Mouse (Mus musculus): ENCODE measurements around the gene Plcd4. TPM values are rescaled to one million over a fixed set of nuclear protein-coding genes. Genes with fewer than 3 reads are reported as not detected.
A peak's percentile ranks its signal among the peaks of the same experiment; 100 is the strongest.

Gene Plcd4
- polyA plus RNA-seq, 1 experiment from 2014 or later: 0.48 TPM

DNA sequence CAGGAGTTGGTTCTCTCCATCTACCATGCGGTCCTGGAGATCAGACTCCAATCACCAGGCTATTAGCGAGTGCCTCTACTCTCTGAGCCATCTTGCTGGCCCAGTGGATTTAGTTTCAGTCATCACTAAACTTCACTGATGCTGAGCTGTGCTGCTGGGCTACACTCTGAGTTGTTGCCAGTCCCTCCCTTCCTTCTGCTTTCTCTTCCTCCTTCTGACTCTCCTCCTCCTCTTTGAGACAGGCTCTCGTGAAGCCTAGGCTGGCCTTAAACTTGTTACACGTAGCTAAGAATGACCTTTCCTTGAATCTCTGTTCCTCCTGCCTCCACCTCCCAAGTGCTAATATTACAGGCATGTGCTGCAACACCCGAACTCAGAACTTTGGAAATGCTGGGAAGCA is 16.4 kb downstream of the Plcd4 start:
- DNase-seq (ENCODE audit: low spot score): no peak
- Histone ChIP-seq H3K36me3 (peaks cover 5% of the 10 kb centered on the region), H3K27me3 (ENCODE audit: insufficient read depth, poor library complexity, severe bottlenecking) (no peaks in the 10 kb centered on the region), H3K4me3 (no peak overlapping the region), H3K27ac (no peak overlapping the region), H3K9me3 (no peaks in the 10 kb centered on the region), H3K4me1 (no peaks in the 10 kb centered on the region)
- 74% methylated on average over 5 of the region's 5 CpGs for WGBS

DNA sequence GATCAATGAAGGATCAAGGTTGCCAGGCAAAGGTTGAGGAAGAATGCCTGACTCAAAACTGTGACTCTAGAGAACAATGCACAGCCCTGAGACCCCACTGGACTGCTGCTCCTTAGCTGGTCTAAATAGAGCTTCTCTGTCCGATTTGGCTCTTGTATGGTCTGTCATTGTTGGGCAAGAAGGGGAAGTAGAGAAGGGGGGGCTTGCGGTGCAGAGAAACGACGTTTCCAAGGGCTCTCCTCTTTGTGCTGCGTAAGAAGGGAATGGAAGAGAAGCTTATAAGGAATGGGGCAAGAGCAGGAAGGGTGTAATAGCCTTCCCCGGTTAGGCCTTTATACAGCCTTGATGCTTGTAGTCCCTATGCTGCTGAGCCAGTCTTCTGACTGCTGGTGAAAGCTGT is 23.1 kb downstream of the Plcd4 start:
- peaks cover 73% of the 10 kb centered on the region for H3K36me3 ChIP-seq
- WGBS: 94% methylated on average over 6 of the region's 6 CpGs
- H3K27ac ChIP-seq: no peak overlapping the region
- no peaks in the 10 kb centered on the region for H3K27me3 ChIP-seq (ENCODE audit: insufficient read depth, poor library complexity, severe bottlenecking)
- H3K4me3 ChIP-seq: no peak overlapping the region
- no peaks in the 10 kb centered on the region for H3K9me3 ChIP-seq
- H3K4me1 ChIP-seq: 0 out of 2 replicates have a peak, but pooled peaks cover 5% of the 10 kb centered on the region
- no peak for DNase-seq (ENCODE audit: low spot score)

- H3K9me3 ChIP-seq: no peaks in the 10 kb centered on the region
- H3K27me3 ChIP-seq (ENCODE audit: insufficient read depth, poor library complexity, severe bottlenecking): no peaks in the 10 kb centered on the region
- H3K27ac ChIP-seq: no peak overlapping the region
- 0 out of 2 replicates have a peak, but pooled peaks cover 5% of the 10 kb centered on the region for H3K4me1 ChIP-seq
- WGBS: 88% methylated on average over 29 of the region's 29 CpGs
- peaks cover 99% of the 10 kb centered on the region for H3K36me3 ChIP-seq
- H3K4me3 ChIP-seq: no peak overlapping the region
- DNase-seq (ENCODE audit: low spot score): no peak
Measured at GRCm38 (mm10) chr1:74569739-74570719, 27.3 kb downstream of the Plcd4 start.

- H3K27me3 ChIP-seq (ENCODE audit: insufficient read depth, poor library complexity, severe bottlenecking): no peaks in the 10 kb centered on the region
- no peak overlapping the region for H3K4me3 ChIP-seq
- DNase-seq (ENCODE audit: low spot score): no peak
- peaks cover 55% of the 10 kb centered on the region for H3K36me3 ChIP-seq
- H3K27ac ChIP-seq: no peak overlapping the region
- H3K4me1 ChIP-seq: peaks cover 25% of the 10 kb centered on the region
- WGBS: 83% methylated on average over 3 of the region's 3 CpGs
- no peaks in the 10 kb centered on the region for H3K9me3 ChIP-seq
Measured at GRCm38 (mm10) chr1:74582621-74583020, 39.9 kb downstream of the Plcd4 start.

DNA sequence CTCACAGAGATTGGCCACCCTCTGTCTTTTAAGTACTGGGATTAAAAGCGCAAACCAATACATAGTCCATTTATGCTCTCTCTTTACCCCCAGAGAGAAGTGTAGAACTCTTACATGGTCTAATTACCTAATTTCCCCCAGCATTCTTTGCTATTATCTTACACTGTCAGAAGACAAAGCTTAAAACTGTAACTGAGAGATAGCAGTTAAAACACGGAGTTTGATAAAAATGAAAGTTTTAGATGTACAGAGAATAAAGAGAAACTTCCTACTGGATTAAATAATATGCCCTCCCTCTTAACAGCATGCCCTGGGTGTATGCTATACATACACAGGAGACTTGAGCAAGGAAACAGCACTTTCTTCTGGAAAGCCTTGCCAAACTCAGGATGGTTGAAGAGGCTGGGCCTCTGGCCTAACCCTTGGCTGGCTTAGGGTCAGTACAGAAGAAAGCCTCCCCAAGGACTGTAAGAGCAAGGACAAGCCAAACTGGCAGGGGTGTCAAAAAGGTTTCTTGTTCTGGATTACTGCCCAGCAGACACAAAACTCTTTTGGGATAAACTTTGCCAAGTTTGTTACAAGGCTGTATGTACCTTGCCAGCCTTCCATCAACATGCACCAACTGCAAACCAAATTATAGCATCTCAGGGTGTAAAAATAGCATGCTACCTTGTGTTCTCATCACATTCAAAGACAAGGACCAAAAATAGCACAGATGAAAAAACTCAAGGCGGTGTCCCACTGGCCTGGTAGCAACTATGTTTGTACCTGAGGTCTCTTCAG is 42.1 kb downstream of the Plcd4 start:
- peaks cover 32% of the 10 kb centered on the region for H3K4me1 ChIP-seq
- no peaks in the 10 kb centered on the region for H3K9me3 ChIP-seq
- 80% methylated on average over 3 of the region's 3 CpGs for WGBS
- no peak overlapping the region for H3K27ac ChIP-seq
- no peaks in the 10 kb centered on the region for H3K27me3 ChIP-seq (ENCODE audit: insufficient read depth, poor library complexity, severe bottlenecking)
- peak overlapping the region; percentile 0; the same call in 1 of the 2 replicates for H3K4me3 ChIP-seq
- no peak for DNase-seq (ENCODE audit: low spot score)
- H3K36me3 ChIP-seq: peaks cover 37% of the 10 kb centered on the region

DNA sequence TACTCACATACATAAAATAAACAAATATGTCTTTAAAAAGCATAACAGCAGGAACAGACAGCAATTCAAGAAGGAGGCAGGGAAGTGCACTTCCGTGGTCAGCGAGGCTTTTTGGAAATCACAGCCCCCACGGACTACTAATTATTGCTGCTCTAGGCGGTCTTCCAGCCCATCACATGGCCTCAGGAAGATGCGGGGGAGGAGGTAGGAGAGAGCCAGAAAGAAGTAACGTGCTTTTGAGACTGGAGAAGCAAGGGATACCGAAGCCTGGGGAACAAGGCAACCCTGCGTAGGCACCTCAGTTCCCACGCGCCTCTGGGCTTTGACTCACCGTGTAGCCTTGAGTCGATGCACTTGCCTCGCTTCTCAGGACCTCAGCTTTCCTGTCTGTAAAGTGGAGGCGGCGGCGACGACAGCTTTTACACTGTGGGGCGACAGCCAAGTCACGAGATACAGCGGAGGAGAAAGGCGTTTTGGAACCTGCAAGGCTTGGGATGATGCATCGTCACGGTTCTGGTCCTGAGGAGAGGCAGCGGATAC is 44.6 kb downstream of the Plcd4 start:
- H3K9me3 ChIP-seq: no peaks in the 10 kb centered on the region
- no peaks in the 10 kb centered on the region for H3K27me3 ChIP-seq (ENCODE audit: insufficient read depth, poor library complexity, severe bottlenecking)
- H3K27ac ChIP-seq: peak overlapping the region; percentile 86
- H3K36me3 ChIP-seq: peaks cover 44% of the 10 kb centered on the region
- peaks cover 32% of the 10 kb centered on the region for H3K4me1 ChIP-seq
- WGBS: under 1% methylated on average over 24 of the region's 24 CpGs
- DNase-seq (ENCODE audit: low spot score): no peak
- peak overlapping the region; percentile 95 for H3K4me3 ChIP-seq

DNA sequence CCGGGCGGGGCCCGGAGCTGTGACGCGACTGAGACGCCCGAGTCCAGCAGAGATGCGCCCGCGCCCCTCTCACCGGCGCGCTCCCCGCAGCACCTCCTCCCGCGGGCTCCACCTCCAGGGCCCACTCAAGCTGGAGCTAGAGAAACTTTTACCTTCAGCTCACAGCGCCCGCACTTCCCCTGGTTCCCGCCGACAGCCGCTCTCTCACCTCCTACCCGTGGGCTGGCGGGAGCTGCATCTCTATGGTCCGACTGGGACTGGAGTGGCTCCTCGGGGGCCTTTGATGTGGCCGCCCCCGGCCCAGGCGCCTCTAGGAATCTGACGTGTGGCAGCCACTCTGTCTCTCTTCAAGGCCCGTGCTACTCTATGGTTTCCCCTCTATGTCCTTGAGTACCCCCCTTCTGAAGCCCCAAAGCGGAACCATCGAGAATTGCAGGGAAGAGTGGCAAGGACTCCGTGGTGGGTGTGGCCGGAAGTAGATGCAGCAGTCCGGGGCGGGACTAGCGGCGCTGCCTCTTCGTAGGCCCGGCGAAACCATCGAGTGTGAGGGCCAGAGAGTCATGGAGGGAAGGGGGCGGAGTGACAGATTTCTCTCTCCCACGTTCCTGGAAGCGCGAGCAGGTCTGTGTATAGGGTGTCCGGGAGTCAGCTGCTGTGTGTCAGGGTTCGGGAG is 45.2 kb downstream of the Plcd4 start, which contains the start of the genes Zfp142 and Bcs1l:
Gene Zfp142 (minus strand): TSS at position 474 of the 673 bp plus-strand sequence.
Gene Bcs1l (plus strand): TSS at position 517 of the 673 bp plus-strand sequence.
- no peaks in the 10 kb centered on the region for H3K27me3 ChIP-seq (ENCODE audit: insufficient read depth, poor library complexity, severe bottlenecking)
- peaks cover 32% of the 10 kb centered on the region for H3K4me1 ChIP-seq
- H3K4me3 ChIP-seq: peak within 1 kb of the TSS; percentile 95
- peak within 1 kb of the TSS; percentile 86 for H3K27ac ChIP-seq
- H3K36me3 ChIP-seq: peaks cover 42% of the 10 kb centered on the region
- no peaks in the 10 kb centered on the region for H3K9me3 ChIP-seq
- DNase-seq (ENCODE audit: low spot score): peak; percentile 99
- WGBS: under 1% methylated on average over 48 of the region's 48 CpGs

DNA sequence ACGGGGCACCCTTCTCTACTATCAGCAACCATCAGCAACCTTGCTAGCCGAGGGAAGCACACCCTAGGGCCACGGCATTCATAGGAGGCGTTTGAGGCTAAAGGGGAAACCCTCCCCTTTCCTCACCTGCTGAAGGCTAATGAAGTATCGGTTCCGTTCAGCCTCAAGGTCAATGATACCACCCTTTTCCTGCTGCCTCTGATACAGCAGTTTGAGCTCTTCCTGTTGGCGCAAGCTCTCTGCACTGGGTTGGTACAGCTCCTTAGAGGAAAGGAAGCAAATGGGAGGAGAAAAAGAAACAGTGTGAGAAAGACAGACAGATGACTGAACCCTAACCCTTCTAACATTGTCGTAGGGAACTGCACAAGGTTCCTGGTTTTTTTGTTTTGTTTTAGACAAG is 51.7 kb downstream of the Plcd4 start:
- WGBS: 83% methylated on average over 8 of the region's 8 CpGs
- Histone ChIP-seq H3K27me3 (ENCODE audit: insufficient read depth, poor library complexity, severe bottlenecking) (no peaks in the 10 kb centered on the region), H3K4me1 (no peaks in the 10 kb centered on the region; the same call in 1 of the 2 replicates), H3K36me3 (peaks cover 85% of the 10 kb centered on the region), H3K9me3 (no peaks in the 10 kb centered on the region), H3K4me3 (no peak overlapping the region), H3K27ac (no peak overlapping the region)
- no peak for DNase-seq (ENCODE audit: low spot score)

GRCm38 (mm10) chr1:74600501-74601266 is 58.0 kb downstream of the Plcd4 start:
- Histone ChIP-seq H3K27me3 (ENCODE audit: insufficient read depth, poor library complexity, severe bottlenecking) (no peaks in the 10 kb centered on the region), H3K4me3 (peak overlapping the region; percentile 84), H3K27ac (peak overlapping the region; percentile 85), H3K9me3 (no peaks in the 10 kb centered on the region), H3K4me1 (peaks cover 15% of the 10 kb centered on the region), H3K36me3 (peaks cover 30% of the 10 kb centered on the region)
- WGBS: 8% methylated on average over 26 of the region's 26 CpGs
- no peak for DNase-seq (ENCODE audit: low spot score)

DNA sequence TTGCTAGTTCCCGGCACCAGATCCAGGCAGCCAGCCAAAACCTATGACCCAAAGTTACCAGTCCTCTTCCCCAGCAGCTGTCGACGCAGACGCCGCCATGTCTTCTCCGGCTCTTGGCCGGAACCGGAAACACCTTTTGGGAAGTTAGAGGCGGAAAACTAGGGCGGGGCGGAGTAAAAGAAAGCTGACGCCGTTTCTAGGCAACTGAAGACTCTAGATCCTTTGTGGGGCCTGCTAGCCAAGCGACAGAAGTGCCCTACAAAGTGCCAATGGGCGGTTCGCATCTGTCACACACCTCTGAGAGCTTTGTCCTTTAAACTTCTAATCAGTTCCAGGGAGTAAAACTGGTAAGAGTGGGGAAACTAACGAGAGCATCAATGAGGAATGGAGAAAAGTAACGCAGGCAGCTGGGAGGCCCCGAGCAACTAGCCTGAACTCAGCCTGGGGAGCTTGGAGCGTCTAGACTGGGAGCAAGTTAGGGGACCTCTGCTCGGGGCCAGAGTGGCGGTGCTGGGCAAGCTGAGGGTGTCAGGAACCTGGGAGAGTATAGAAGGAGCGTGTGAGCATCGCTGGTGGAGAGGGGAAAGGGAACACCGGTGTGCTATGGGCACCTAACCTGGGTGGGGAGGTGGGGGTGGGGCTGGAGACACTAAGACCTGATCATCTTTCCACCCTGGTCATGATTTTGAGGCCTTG is 58.7 kb downstream of the Plcd4 start, which contains the start of the genes Rnf25 and Stk36:
Gene Rnf25 (minus strand): TSS at position 131 of the 696 bp plus-strand sequence.
Gene Stk36 (plus strand): TSS at position 179 of the 696 bp plus-strand sequence.
- H3K4me1 ChIP-seq: peaks cover 15% of the 10 kb centered on the region
- H3K27ac ChIP-seq: peak within 1 kb of the TSS; percentile 85
- no peaks in the 10 kb centered on the region for H3K9me3 ChIP-seq
- H3K27me3 ChIP-seq (ENCODE audit: insufficient read depth, poor library complexity, severe bottlenecking): no peaks in the 10 kb centered on the region
- 11% methylated on average over 25 of the region's 25 CpGs for WGBS
- peaks cover 25% of the 10 kb centered on the region for H3K36me3 ChIP-seq
- H3K4me3 ChIP-seq: peak within 1 kb of the TSS; percentile 84
- peak; percentile 95 for DNase-seq (ENCODE audit: low spot score)
